Mouse (Mus musculus) heart, adult 2 months (tissue): ENCODE results near the gene Lpgat1. TPM values are rescaled to one million over a fixed set of nuclear protein-coding genes. Genes with fewer than 3 reads are reported as not detected.

Experiments
- DNase-seq, 2 experiments: peaks; one replicate each; pipeline ENCODE4 v3.0.0; 2021
- H3K27ac ChIP-seq: fragments of 200-600 bp; 2 replicates; pipeline ENCODE4 v1.8.1; 2022
- H3K27me3 ChIP-seq: fragments of 200-500 bp; 2 replicates; pipeline ENCODE4 v1.6.1; 2012; ENCODE audit warnings: mild to moderate bottlenecking, low read length, inconsistent platforms, mixed read lengths; ENCODE audit not compliant: control insufficient read depth, insufficient read depth
- H3K36me3 ChIP-seq: fragments of 200-500 bp; 2 replicates; pipeline ENCODE4 v1.6.1; 2012; ENCODE audit warnings: low read length, inconsistent platforms; ENCODE audit not compliant: control insufficient read depth, insufficient read depth
- H3K4me1 ChIP-seq: fragments of 200-500 bp; 2 replicates; pipeline ENCODE4 v1.6.1; 2011; ENCODE audit warnings: low read length; ENCODE audit not compliant: control insufficient read depth, insufficient read depth
- H3K4me3 ChIP-seq: fragments of 200-600 bp; 2 replicates; pipeline ENCODE4 v1.8.1; 2022
- H3K79me2 ChIP-seq: fragments of 200-500 bp; replicated peaks from 2 replicates; pipeline ENCODE4 v1.6.1; 2012; ENCODE audit warnings: mild to moderate bottlenecking, inconsistent platforms, low read length, moderate library complexity, mixed read lengths; ENCODE audit not compliant: control insufficient read depth, insufficient read depth
- H3K9ac ChIP-seq: fragments of 200-500 bp; 2 replicates; pipeline ENCODE4 v1.6.1; 2012; ENCODE audit warnings: low read depth, mild to moderate bottlenecking, control low read depth, inconsistent platforms, low read length, mixed read lengths
- CTCF ChIP-seq: fragments of 200-600 bp; IDR thresholded peaks from 2 replicates; pipeline ENCODE4 v1.8.1; 2022; ENCODE audit warnings: antibody characterized with exemption, mild to moderate bottlenecking, moderate library complexity
- EP300 ChIP-seq: fragments of 200-500 bp; IDR thresholded peaks from 2 replicates; pipeline ENCODE4 v1.6.1; 2011; ENCODE audit warnings: low read depth, low read length, control low read depth; ENCODE audit not compliant: insufficient read depth
- POLR2A ChIP-seq: fragments of 200-500 bp; IDR thresholded peaks from 2 replicates; pipeline ENCODE4 v1.6.1; 2011; ENCODE audit warnings: mild to moderate bottlenecking, low read depth, low read length, control low read depth; ENCODE audit not compliant: insufficient read depth
- WGBS: fragments of 180-500 bp; shearing (Covaris S2); methylation state at CpG from one replicate; pipeline ENCODE4 v1.1.7; 2018; 5-methylcytosine and 5-hydroxymethylcytosine counted together
- intact Hi-C: fragments of 180-260 bp; cut with DNase I; formaldehyde crosslinking; loops from one replicate; pipeline ENCODE4 v1.15.1; 2025
- polyA plus RNA-seq: library from polyadenylated mRNA; depleted of rRNA; stranded (reverse); fragments of >200 nt; gene quantifications from 2 replicates; pipeline ENCODE4 v1.2.3, GENCODE M21; 2012
- total RNA-seq, 2 experiments: library from RNA; stranded (reverse); gene quantifications; 2 replicates each; pipeline ENCODE4 v1.2.3; 2021

The Lpgat1 gene
- total and polyA plus RNA-seq, 3 experiments: 16.8 to 119 (median 99.1) TPM

DNA sequence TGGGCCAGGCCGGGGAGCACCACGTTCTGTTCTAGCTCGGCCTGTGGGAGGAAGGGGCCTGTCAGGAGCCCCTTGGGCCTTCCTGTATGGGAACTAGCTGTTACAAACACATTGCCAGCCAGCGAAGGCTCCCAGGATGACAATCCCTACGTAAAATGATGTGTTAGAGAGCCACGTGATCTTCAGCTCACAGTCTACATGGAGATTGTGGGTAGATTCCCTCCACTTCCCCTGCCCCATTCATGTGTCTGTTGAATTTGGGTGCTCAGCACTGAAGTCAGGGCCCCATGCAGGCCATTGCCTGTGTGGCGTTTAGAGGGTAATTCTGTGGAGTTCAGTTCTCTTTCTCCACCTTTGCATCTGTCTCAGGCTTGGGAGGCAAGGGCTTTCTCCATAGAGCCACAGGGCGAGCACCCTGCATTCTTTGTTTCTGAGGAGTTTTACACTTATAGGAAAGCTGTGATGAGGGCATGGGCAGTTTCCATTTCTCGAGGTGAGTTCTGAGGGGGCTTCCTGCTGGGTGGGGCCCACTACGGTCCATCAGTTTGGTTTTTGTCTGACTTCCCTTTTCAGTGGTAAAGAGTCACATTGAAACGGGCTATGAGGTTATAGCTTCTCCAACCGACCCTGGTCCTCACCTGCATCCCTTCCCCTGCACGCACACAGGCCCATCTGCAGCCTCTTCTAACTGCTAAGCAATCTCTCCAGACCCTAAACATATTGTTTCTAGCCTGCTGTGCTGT, 95.5 kb downstream of the Lpgat1 start:
- no peak overlapping the region for H3K9ac ChIP-seq
- no peaks in the 10 kb centered on the region for H3K36me3 ChIP-seq
- WGBS: 76% methylated on average over 13 of the region's 13 CpGs
- H3K27ac ChIP-seq: no peak overlapping the region
- H3K4me1 ChIP-seq: peaks cover 1% of the 10 kb centered on the region; the same call in 1 of the 2 replicates
- intact Hi-C loops: no loop called here
- TF ChIP-seq POLR2A: no peak
- no peak for TF ChIP-seq CTCF
- no peak for TF ChIP-seq EP300
- H3K4me3 ChIP-seq: no peak overlapping the region
- H3K27me3 ChIP-seq: no peaks in the 10 kb centered on the region
- H3K79me2 ChIP-seq: no peaks in the 10 kb centered on the region
- no peak for DNase-seq

GRCm38 (mm10) chr1:191814240-191814639, 96.6 kb downstream of the Lpgat1 start:
- Histone ChIP-seq H3K27ac (no peak overlapping the region), H3K9ac (no peak overlapping the region), H3K4me1 (peaks cover 1% of the 10 kb centered on the region; the same call in 1 of the 2 replicates), H3K79me2 (no peaks in the 10 kb centered on the region), H3K36me3 (no peaks in the 10 kb centered on the region), H3K4me3 (no peak overlapping the region), H3K27me3 (no peaks in the 10 kb centered on the region)
- TF ChIP-seq EP300 (no peak), CTCF (no peak), POLR2A (no peak)
- intact Hi-C loops: no loop called here
- no peak for DNase-seq
- 88% methylated on average over 4 of the region's 4 CpGs for WGBS

DNA sequence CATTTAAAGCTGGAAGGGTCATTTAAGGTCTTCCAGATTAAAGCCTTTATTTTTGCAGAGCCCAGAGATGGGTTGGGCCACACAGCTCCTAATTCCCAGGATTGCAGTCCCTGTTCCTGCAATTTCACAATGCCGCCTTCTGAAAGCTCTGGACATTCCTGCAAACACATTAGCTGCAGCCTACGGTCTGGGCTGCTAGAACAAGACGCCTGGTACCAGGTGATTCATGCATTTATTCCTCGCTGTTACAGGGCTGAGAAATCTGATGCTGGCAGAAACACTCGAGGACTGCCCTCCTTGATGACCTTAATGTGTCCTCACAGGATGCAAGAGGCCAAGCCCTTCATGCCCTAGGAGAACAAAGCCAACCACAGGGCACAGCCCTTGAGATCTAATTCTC, 97.3 kb downstream of the Lpgat1 start:
- intact Hi-C loops: loop anchor here (5.0 kb wide), 2 partner anchors 53 to 503 kb away; no protein-coding TSS in a partner anchor
- Histone ChIP-seq H3K27ac (no peak overlapping the region), H3K79me2 (no peaks in the 10 kb centered on the region), H3K4me1 (peaks cover 1% of the 10 kb centered on the region; the same call in 1 of the 2 replicates), H3K4me3 (no peak overlapping the region), H3K36me3 (no peaks in the 10 kb centered on the region), H3K27me3 (no peaks in the 10 kb centered on the region), H3K9ac (no peak overlapping the region)
- DNase-seq: no peak
- TF ChIP-seq CTCF: no peak
- TF ChIP-seq POLR2A: no peak
- no peak for TF ChIP-seq EP300
- 62% methylated on average over 5 of the region's 5 CpGs for WGBS

GRCm38 (mm10) chr1:191816596-191816995, 99.0 kb downstream of the Lpgat1 start:
- intact Hi-C loops: loop anchor here (5.0 kb wide), 2 partner anchors 54 to 504 kb away; no protein-coding TSS in a partner anchor
- Histone ChIP-seq H3K4me1 (peaks cover 3% of the 10 kb centered on the region), H3K4me3 (no peak overlapping the region), H3K79me2 (no peaks in the 10 kb centered on the region), H3K9ac (no peak overlapping the region), H3K36me3 (no peaks in the 10 kb centered on the region), H3K27ac (no peak overlapping the region), H3K27me3 (no peaks in the 10 kb centered on the region)
- no peak for TF ChIP-seq POLR2A
- TF ChIP-seq CTCF: no peak
- DNase-seq: no peak
- WGBS: 68% methylated on average over 3 of the region's 3 CpGs

GRCm38 (mm10) chr1:191817418-191818144, 99.9 kb downstream of the Lpgat1 start:
- TF ChIP-seq CTCF (peak; percentile 100), EP300 (peak; percentile 89), POLR2A (no peak)
- WGBS: 37% methylated on average over 19 of the region's 19 CpGs

DNA sequence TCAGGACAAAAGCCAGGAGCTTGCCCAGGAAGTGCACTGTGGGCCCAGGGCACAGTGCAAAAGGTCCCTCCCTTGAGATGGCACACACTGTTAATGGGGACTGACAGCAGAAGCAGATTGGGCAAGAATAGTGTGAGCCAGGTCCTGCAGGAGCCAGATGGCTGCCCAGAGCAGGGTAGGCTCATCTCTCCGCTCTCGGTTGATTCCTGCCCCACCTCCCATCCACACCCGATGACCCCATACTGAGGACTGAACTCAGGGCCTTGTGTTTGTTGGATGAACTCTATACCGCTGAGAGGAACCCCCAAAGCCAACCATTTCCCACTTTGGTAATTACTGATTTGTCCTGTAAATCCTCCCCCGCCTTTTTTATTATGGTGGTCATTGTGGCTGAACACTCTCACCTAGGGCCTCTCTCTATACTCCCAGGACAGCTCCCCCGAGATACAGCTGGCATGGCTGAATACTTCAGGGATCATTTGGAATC, 100.6 kb downstream of the Lpgat1 start:
- peaks cover 3% of the 10 kb centered on the region for H3K4me1 ChIP-seq
- 40% methylated on average over 6 of the region's 6 CpGs for WGBS
- TF ChIP-seq CTCF (no peak; the same call in 1 of the 2 replicates), EP300 (no peak), POLR2A (no peak)
- no peak overlapping the region for H3K4me3 ChIP-seq
- no peaks in the 10 kb centered on the region for H3K36me3 ChIP-seq
- no peaks in the 10 kb centered on the region for H3K79me2 ChIP-seq
- intact Hi-C loops: loop anchor here (1.0 to 5.0 kb wide), 3 partner anchors 56 to 506 kb away; no protein-coding TSS in a partner anchor
- H3K27ac ChIP-seq: no peak overlapping the region
- H3K27me3 ChIP-seq: no peaks in the 10 kb centered on the region
- no peak overlapping the region for H3K9ac ChIP-seq
- no peak for DNase-seq

More at GRCm38 (mm10) chr1:191817418-191818144, 99.9 kb downstream of the Lpgat1 start:
- peak; percentile 84 to 87 for DNase-seq
- Histone ChIP-seq H3K4me3 (no peak overlapping the region), H3K27me3 (no peaks in the 10 kb centered on the region), H3K36me3 (no peaks in the 10 kb centered on the region), H3K9ac (no peak overlapping the region), H3K4me1 (peaks cover 3% of the 10 kb centered on the region), H3K27ac (no peak overlapping the region), H3K79me2 (no peaks in the 10 kb centered on the region)
- intact Hi-C loops: loop anchor here (1.0 to 5.0 kb wide), 3 partner anchors 55 to 505 kb away; no protein-coding TSS in a partner anchor
